ENCODE assay signal across 11 mouse cellular contexts in the genomic region with DNA sequence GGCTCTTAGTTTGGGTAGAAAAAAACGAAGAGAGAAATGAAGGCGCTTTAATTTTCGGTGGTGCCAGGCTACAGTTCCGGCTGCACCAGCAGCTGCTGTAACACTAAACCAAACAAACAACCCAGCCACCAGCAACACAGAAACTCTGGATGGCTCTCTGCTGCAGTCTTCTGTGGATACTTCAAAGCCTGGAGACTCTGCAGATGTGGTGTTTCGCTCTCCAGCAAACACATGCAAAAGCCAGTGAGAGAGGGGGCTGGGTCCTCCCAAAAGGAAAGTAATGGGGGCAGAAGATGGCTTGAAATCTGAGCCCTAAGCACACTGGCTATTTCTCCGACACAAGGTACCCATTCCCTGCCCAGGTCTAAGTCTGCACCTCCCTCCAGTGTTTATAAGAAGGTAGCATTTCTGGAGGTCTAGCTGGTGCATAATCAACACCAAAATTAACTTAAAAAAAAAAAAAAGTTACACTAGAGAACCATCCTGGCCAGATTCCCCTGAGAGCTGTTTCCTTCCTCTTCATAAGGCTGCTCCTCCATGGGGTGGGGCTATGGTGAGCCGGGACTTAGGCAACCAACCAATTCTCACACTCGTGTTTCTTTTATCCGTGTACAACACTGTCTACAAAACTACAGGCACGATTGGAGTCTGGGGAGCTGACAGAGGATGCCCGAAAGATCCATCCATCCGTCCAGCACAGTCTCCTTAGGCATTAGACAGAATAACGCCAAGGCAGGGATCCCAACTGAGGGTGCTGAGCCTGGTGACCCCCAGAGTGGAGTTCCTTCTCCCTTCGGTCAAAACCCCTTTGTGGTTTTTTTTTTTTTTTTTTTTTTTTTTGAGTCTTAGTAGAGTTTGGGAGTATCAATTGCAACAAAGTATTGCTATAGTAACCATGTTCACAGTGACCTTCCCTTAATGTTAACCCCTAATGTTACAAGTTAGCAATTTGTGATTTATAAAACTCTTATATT. TPM values are rescaled to one million over a fixed set of nuclear protein-coding genes. Genes with fewer than 3 reads are reported as not detected.
A peak's percentile ranks its signal among the peaks of the same experiment; 100 is the strongest.
DNase-seq lines count a peak whose midpoint lies in the region; ATAC-seq and TF ChIP-seq lines count a peak whose summit lies in the region.
"Had no signal": no experiment of that assay in that cellular context is flagged by ENCODE, and none has a peak within 500 bp of the region (broad histone marks: within the 10 kb centered on the region; RNA-seq: fewer than 3 reads in every experiment).

No protein-coding gene starts in this region.

- H3K27me3 ChIP-seq in embryonic facial prominence, embryonic 15.5 days: no peaks in the 10 kb centered on the region
- no peaks in the 10 kb centered on the region for H3K27me3 ChIP-seq in limb, embryonic 15.5 days
- H3K27me3 ChIP-seq: Patski had no signal

- WGBS in lung, adult 2 months: 41% methylated on average over 14 of the region's 14 CpGs
- WGBS in embryonic facial prominence, embryonic 15.5 days: 24% methylated on average over 14 of the region's 14 CpGs
- WGBS in limb, embryonic 15.5 days: 23% methylated on average over 14 of the region's 14 CpGs

- DNase-seq in lung, adult 18-20 months: peak; percentile 23 to 47
- DNase-seq in lung, adult 2 months: no peak
- DNase-seq in thymus, postnatal 0 days (ENCODE audit: low spot score): peak; percentile 26
- no peak for DNase-seq in adrenal gland, adult 18-20 months (ENCODE audit: low spot score in 2 of 2)
- no peak for DNase-seq in ovary, postnatal 36 days (ENCODE audit: low spot score)
- no peak for DNase-seq in urinary bladder, adult 18-20 months (ENCODE audit: low spot score in 2 of 2)

- peak overlapping the region; percentile 27; the same call in 1 of the 2 replicates for H3K4me2 ChIP-seq in embryonic facial prominence, embryonic 15.5 days (replicated peaks)
- H3K4me2 ChIP-seq in limb, embryonic 15.5 days: peak overlapping the region; percentile 26; the same call in 1 of the 2 replicates
- H3K4me2 ChIP-seq: hindbrain, embryonic 15.5 days had no signal

- no peak for TF ChIP-seq CTCF in lung, adult 2 months (IDR thresholded peaks at IDR 0.05; ENCODE audit: insufficient read depth, low read length)

- TF ChIP-seq POLR2A in lung, adult 2 months (IDR thresholded peaks at IDR 0.05; ENCODE audit: borderline replicate concordance, extremely low read depth, low read depth, low read length): no peak

- 0 out of 2 replicates have a peak, but pooled peaks have one; percentile 24 for ATAC-seq in embryonic facial prominence, embryonic 15.5 days (ENCODE audit: insufficient number of reproducible peaks, low FRiP score, low TSS enrichment, low read depth)
- ATAC-seq in limb, embryonic 15.5 days (ENCODE audit: insufficient number of reproducible peaks, low FRiP score, low TSS enrichment, low read depth): no peak
- ATAC-seq: Patski had no signal

- H3K27ac ChIP-seq in embryonic facial prominence, embryonic 15.5 days (replicated peaks): peak overlapping the region; percentile 40
- peak overlapping the region; percentile 57 for H3K27ac ChIP-seq in limb, embryonic 15.5 days
- H3K27ac ChIP-seq: hindbrain, embryonic 15.5 days; liver, embryonic 14.5 days had no signal

- no peaks in the 10 kb centered on the region for H3K4me1 ChIP-seq in lung, adult 2 months (ENCODE audit: control insufficient read depth, insufficient read depth, low read length)
- peaks cover 29% of the 10 kb centered on the region for H3K4me1 ChIP-seq in embryonic facial prominence, embryonic 15.5 days
- H3K4me1 ChIP-seq in limb, embryonic 15.5 days: peaks cover 28% of the 10 kb centered on the region

- H3K4me3 ChIP-seq in lung, adult 2 months (replicated peaks; ENCODE audit: extremely low read depth, low read depth, low read length): no peak overlapping the region
- no peak overlapping the region for H3K4me3 ChIP-seq in embryonic facial prominence, embryonic 15.5 days (replicated peaks)
- H3K4me3 ChIP-seq in limb, embryonic 15.5 days: no peak overlapping the region
- H3K4me3 ChIP-seq: hindbrain, embryonic 15.5 days had no signal

- no peak overlapping the region for H3K9ac ChIP-seq in embryonic facial prominence, embryonic 15.5 days
- H3K9ac ChIP-seq in limb, embryonic 15.5 days: no peak overlapping the region
- H3K9ac ChIP-seq: hindbrain, embryonic 15.5 days; liver, embryonic 14.5 days had no signal

- no peaks in the 10 kb centered on the region for H3K9me3 ChIP-seq in embryonic facial prominence, embryonic 15.5 days (replicated peaks)
- H3K9me3 ChIP-seq in limb, embryonic 15.5 days: no peaks in the 10 kb centered on the region
- H3K9me3 ChIP-seq: hindbrain, embryonic 15.5 days had no signal

- no peaks in the 10 kb centered on the region for H3K36me3 ChIP-seq in embryonic facial prominence, embryonic 15.5 days
- no peaks in the 10 kb centered on the region for H3K36me3 ChIP-seq in limb, embryonic 15.5 days
- H3K36me3 ChIP-seq: hindbrain, embryonic 15.5 days had no signal

RNA-seq across cellular contexts. Expression of a gene that starts 55.8 kb away (rescaled TPM):
- polyA plus RNA-seq in lung, adult 2 months (2012; rRNA removed): 10.8 and 15.2 TPM in 2 replicates
- 14.9 and 16.1 TPM in 2 replicates for polyA plus RNA-seq in embryonic facial prominence, embryonic 15.5 days (2015; fragmentation: Nextera tagmentation; extraction: Ambion mirVana)
- 12.2 and 12.9 TPM in 2 replicates for polyA plus RNA-seq in limb, embryonic 15.5 days (2015; fragmentation: Nextera tagmentation; extraction: Ambion mirVana)
- polyA plus RNA-seq in thymus, postnatal 0 days (2015; fragmentation: Nextera tagmentation; extraction: Ambion mirVana): 36.4 and 43.2 TPM in 2 replicates
- 10 to 100 TPM; 30.4 to 48.6 TPM for total RNA-seq in adrenal gland, adult 18-20 months (2021)

RNA-seq across cellular contexts. Expression of a gene that starts 55.9 kb away (rescaled TPM):
- 0.71 and 1.4 TPM in 2 replicates for polyA plus RNA-seq in lung, adult 2 months (2012; rRNA removed)
- 1.7 and 3.5 TPM in 2 replicates for polyA plus RNA-seq in embryonic facial prominence, embryonic 15.5 days (2015; fragmentation: Nextera tagmentation; extraction: Ambion mirVana)
- 3.9 and 4.2 TPM in 2 replicates for polyA plus RNA-seq in limb, embryonic 15.5 days (2015; fragmentation: Nextera tagmentation; extraction: Ambion mirVana)
- polyA plus RNA-seq in thymus, postnatal 0 days (2015; fragmentation: Nextera tagmentation; extraction: Ambion mirVana): 2.4 and 6.4 TPM in 2 replicates
- total RNA-seq in adrenal gland, adult 18-20 months (2021): 1 to 10 TPM; 2.5 to 3.0 TPM

Comparison
In these comparisons a context has a peak if more than half of its experiments do, and no peak if none do; other contexts are left out.
1. DNase-seq: peak in lung, adult 18-20 months (2 of 2) and thymus, postnatal 0 days (single experiment); none in lung, adult 2 months (single experiment), adrenal gland, adult 18-20 months (0 of 2), ovary, postnatal 36 days (single experiment) and urinary bladder, adult 18-20 months (0 of 2).